Mouse (Mus musculus) liver, embryonic 18 days (tissue): ENCODE data around the gene Rnd2. TPM values are rescaled to one million over a fixed set of nuclear protein-coding genes. Genes with fewer than 3 reads are reported as not detected.

ENCODE experiments used
- polyA plus RNA-seq: library from polyadenylated mRNA; depleted of rRNA; stranded (reverse); fragments of >200 nt; gene quantifications from 2 replicates; pipeline ENCODE4 v1.2.3, GENCODE M21; 2012; rRNA removed

Gene Rnd2
- 3.3 and 4.1 TPM in 2 replicates for polyA plus RNA-seq

DNA sequence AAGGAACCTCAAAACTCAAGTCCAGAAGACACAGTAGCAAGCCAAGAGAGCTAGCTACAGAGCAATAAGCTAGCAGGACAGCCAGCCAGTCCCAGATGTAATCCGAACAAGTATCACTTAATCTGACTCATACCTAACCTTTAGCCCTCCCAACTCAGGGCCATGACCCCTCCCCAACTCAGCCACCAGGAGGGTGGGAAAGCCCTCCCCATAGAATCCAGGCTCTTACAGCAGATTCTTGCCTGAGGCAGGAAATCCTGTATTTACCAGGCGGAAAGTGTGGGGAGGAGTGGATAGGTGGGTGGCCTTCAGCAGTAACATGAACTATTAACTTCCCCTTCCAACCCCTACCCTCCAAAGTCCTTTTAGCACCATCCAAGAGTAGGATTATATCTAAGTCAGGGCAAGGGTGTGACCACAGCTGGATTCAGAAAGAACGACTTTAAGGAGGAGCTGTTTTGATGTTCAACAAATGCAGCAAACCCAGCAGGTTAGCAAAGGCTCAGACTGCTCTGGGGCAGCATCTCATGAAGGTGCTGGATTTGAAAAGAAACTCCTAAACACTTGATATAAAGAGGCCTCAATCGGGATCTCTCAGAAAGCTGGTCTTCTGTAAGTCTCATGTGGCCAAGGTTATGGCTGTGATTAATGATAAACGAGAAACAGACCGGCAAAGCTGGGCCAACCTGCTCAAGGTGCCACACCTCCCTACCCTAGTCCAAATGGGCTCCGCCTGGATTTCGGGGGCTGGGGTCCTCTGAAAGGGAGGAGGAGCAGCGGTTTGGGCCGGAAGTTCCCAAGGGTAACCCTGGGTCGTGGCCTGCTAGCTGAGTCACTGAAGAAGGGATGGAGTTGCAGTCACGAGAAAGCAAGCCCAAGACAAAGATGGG is at the start of gene Rnd2:
TSS of gene Rnd2 (plus strand) at position 789 of the 890 bp plus-strand sequence.

DNA sequence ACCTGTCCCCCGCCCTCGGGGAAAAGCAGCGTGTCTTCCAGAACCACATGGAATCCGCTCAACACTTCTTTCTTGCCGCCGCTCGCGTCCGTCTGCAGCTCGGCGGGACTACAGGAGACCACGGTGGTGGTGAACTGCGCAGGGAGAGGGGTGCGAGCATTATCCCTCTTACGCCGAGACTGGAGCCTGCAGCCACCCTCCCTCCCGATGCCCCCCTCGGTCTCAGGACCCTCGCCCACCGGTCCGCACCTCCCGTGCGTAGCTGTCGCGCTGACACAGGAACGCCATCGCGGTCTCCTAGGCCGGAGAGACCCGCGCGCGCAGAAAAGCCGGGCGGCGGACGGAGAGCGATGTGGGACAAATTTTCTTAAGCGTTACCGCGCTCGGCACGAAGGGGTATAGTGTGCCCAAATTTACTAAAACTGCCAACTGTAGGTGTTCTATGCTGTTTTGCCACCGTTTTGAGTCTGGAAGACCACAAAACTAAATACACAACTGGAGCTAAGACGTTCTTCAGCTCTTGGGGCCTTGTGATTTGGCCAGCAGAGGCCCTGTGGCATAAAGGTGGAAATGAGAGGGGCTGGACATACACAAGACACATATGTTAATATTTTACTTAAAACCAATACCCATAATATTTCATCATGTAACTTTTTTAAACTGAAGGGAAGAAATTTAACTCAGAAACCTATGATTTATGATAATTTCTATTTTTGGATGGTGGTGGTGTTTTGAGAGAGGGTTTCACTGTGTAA is 47.5 kb upstream of the Rnd2 start, which contains the start of gene Aarsd1:
TSS of gene Aarsd1 (minus strand) at position 515 of the 755 bp plus-strand sequence.

GRCm38 (mm10) chr11:101424105-101424851 is 40.5 kb upstream of the Rnd2 start, which contains the start of gene Gm27029:
Gene Gm27029, minus strand, starts transcription at chr11:101424796.

DNA sequence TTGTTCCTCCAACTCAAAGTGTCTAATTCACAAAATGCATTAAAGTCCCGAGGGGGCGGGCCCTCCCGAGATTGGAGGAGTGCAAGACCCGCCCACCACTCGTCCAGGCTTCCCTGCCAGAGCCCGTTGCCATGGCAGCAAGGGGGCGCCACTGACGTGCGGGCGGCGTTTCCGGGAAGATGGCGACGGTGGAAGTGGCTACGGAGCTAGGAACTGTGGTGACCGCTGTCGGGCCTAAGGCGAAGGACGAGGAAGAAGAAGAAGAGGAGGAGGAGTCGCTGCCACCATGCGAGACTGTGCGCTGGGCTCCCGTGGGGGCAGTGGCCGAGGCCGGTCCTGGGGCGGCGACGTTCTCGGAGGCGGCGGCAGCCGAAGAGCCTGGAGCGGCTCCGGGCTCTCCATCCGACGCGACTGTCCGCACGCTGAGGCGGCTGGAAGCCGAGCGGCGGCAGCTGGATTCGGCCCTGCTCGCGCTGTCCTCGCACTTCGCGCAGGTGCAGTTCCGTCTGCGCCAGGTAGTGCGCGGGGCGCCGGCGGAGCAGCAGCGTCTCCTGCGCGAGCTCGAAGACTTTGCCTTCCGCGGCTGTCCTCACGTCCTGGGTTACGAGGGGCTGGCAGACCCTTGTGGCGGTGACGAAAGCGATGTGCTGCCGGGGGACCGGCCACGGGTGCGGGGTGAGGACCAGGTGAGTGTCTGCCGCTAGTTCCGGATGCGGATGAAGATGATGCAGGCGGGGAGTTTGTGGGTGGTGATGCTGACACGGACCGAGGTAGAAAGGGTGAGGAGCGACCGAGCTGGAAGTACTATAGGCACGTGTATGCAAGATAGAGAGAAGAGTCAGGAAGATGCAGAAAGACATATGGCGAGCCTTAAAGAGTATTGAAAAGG is 39.6 kb upstream of the Rnd2 start, which contains the start of the genes Rundc1 and Ptges3l:
TSS of gene Rundc1 (plus strand) at position 161 of the 889 bp plus-strand sequence.
TSS of gene Ptges3l (minus strand) at position 409 of the 889 bp plus-strand sequence.

GRCm38 (mm10) chr11:101442127-101442693 is 22.6 kb upstream of the Rnd2 start, which contains the start of gene Rpl27:
Gene Rpl27, plus strand, starts transcription at chr11:101442298.

DNA sequence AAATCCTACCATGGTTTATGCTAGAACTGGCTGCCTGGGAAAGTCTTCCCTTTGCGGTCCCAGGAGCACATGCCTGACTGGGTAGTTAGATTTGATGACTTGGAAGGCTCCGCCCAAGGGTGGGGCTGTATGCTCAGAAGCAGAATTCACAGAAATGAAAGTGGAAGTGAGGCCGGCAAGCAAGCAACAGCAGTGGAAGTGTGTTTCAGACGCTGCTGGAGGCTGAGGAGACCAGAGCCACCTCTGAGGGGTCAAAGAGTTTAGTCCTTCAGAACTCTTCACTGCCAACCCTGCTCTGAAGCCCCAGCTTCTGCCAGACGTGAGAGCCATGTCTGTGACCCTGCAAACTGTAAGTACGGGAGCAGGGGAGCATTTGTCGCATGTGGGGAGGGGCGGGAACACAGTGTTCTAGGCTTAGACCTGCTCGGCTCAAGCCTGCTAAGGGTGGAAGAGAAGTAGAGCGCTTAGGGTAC is 16.5 kb upstream of the Rnd2 start, which contains the start of gene Ifi35:
TSS of gene Ifi35 (plus strand) at position 134 of the 473 bp plus-strand sequence.

DNA sequence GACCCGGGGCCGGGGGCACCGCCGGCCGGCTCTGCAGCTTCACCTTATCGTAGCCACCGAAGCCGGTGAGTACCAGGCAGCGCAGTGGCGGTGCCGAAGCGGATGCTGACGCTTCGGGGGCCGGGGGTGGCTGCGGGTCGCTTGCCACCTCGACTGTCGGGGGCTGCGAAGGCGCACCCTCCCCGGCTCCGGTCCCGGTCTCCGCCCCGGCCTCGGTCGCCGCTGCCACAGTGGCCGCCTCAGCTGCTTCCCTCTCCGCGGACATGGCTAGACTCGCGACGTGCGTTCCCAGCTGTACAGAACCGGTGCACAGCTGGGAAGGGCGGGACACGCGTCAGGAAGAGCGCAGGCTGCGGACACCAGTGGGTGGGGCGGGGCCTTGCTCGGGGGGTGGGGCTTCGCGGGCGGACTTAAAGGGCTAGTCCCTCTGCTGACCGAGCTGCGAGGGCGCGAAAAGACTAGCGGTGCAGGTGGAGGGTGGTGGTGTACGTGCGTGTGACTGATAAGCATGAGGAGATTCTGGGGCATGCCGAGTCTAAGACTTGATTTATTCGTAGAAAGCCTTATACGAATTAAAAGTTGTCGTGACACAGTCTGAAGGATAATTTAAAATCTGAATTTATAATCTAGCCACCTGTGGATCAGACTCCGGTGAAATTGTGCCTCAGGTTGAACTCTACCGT is 1.2 kb downstream of the Rnd2 start, which contains the start of gene Vat1:
TSS of gene Vat1 (minus strand) at position 362 of the 683 bp plus-strand sequence.

Other genes with a start within 250 kb of the Rnd2 start
- 9.2 and 11.0 TPM in 2 replicates for gene Ezh1, start 238.5 kb upstream of the Rnd2 start, polyA plus RNA-seq
- gene Ramp2, start 219.0 kb upstream of the Rnd2 start, polyA plus RNA-seq: 26.7 and 28.2 TPM in 2 replicates
- gene Vps25, start 211.3 kb upstream of the Rnd2 start, polyA plus RNA-seq: 33.1 and 34.1 TPM in 2 replicates
- gene Wnk4, start 204.4 kb upstream of the Rnd2 start, polyA plus RNA-seq: 1.9 and 2.9 TPM in 2 replicates
- gene Cntd1, start 186.0 kb upstream of the Rnd2 start, polyA plus RNA-seq: 0.25 and 0.51 TPM in 2 replicates
- 47.0 and 49.6 TPM in 2 replicates for gene Coa3, start 185.9 kb upstream of the Rnd2 start, polyA plus RNA-seq
- 49.6 and 53.3 TPM in 2 replicates for gene Becn1, start 162.7 kb upstream of the Rnd2 start, polyA plus RNA-seq
- gene Psme3, start 148.8 kb upstream of the Rnd2 start, polyA plus RNA-seq: 75.2 and 83.4 TPM in 2 replicates
- 3.0 and 3.2 TPM in 2 replicates for gene Aoc2, start 139.9 kb upstream of the Rnd2 start, polyA plus RNA-seq
- gene Aoc3, start 134.4 kb upstream of the Rnd2 start, polyA plus RNA-seq: 0.20 and 0.29 TPM in 2 replicates
- gene G6pc, start 97.4 kb upstream of the Rnd2 start, polyA plus RNA-seq: 41.2 and 49.0 TPM in 2 replicates
- gene Aarsd1, start 47.4 kb upstream of the Rnd2 start, polyA plus RNA-seq: 13.5 and 14.0 TPM in 2 replicates
- gene Gm27029, start 40.2 kb upstream of the Rnd2 start, polyA plus RNA-seq: 0.64 and 0.79 TPM in 2 replicates
- gene Rundc1, start 39.9 kb upstream of the Rnd2 start, polyA plus RNA-seq: 4.3 and 4.5 TPM in 2 replicates
- gene Ptges3l, start 39.7 kb upstream of the Rnd2 start, polyA plus RNA-seq: 0.80 and 0.88 TPM in 2 replicates
- gene Rpl27, start 22.7 kb upstream of the Rnd2 start, polyA plus RNA-seq: 679 and 947 TPM in 2 replicates
- 47.2 and 49.9 TPM in 2 replicates for gene Ifi35, start 16.6 kb upstream of the Rnd2 start, polyA plus RNA-seq
- gene Vat1, start 1.2 kb downstream of the Rnd2 start, polyA plus RNA-seq: 12.6 and 14.2 TPM in 2 replicates
- gene Brca1, start 87.0 kb downstream of the Rnd2 start, polyA plus RNA-seq: 4.0 and 4.2 TPM in 2 replicates
- gene Nbr1, start 87.2 kb downstream of the Rnd2 start, polyA plus RNA-seq: 41.3 and 42.4 TPM in 2 replicates
- 13.3 and 15.8 TPM in 2 replicates for gene Tmem106a, start 117.2 kb downstream of the Rnd2 start, polyA plus RNA-seq
- not detected in 2 replicates for gene Gm11634, start 134.3 kb downstream of the Rnd2 start, polyA plus RNA-seq
- gene Rdm1, start 162.2 kb downstream of the Rnd2 start, polyA plus RNA-seq: 5.9 and 7.0 TPM in 2 replicates
- gene Arl4d, start 200.5 kb downstream of the Rnd2 start, polyA plus RNA-seq: 4.7 and 5.2 TPM in 2 replicates